Mouse (Mus musculus): ENCODE data around the gene Cped1. TPM values are rescaled to one million over a fixed set of nuclear protein-coding genes. Genes with fewer than 3 reads are reported as not detected.

The Cped1 gene
- polyA plus RNA-seq (2016; fragmentation: Nextera tagmentation; extraction: Ambion mirVana) = 5.4 and 8.4 TPM in 2 replicates

- Histone ChIP-seq H3K4me3 (peak within 1 kb of the TSS; percentile 66), H3K36me3 (no peaks in the 10 kb centered on the region), H3K4me1 (peaks cover 5% of the 10 kb centered on the region; the same call in 1 of the 2 replicates), H3K9me3 (no peaks in the 10 kb centered on the region), H3K27ac (peak within 1 kb of the TSS; percentile 77), H3K27me3 (ENCODE audit: insufficient read depth, poor library complexity, severe bottlenecking) (peaks cover 3% of the 10 kb centered on the region; the same call in 1 of the 2 replicates)
- no peak for DNase-seq (ENCODE audit: low spot score)
- WGBS = under 1% methylated on average over 38 of the region's 38 CpGs
These were observed at the start of gene Cped1 for GRCm38 (mm10) chr6:21985732-21986540. Gene Cped1, plus strand, starts transcription at chr6:21985916.

GRCm38 (mm10) chr6:21937981-21938635 lies 47.6 kb upstream of the Cped1 start:
- Histone ChIP-seq H3K4me1 (no peaks in the 10 kb centered on the region), H3K36me3 (no peaks in the 10 kb centered on the region), H3K9me3 (no peaks in the 10 kb centered on the region), H3K27ac (no peak overlapping the region), H3K27me3 (ENCODE audit: insufficient read depth, poor library complexity, severe bottlenecking) (no peaks in the 10 kb centered on the region), H3K4me3 (no peak overlapping the region)
- DNase-seq (ENCODE audit: low spot score) = no peak
- WGBS = 79% methylated on average over 4 of the region's 4 CpGs

- Histone ChIP-seq H3K36me3 (peaks cover 14% of the 10 kb centered on the region), H3K4me3 (peak within 1 kb of the TSS; percentile 85), H3K4me1 (peaks cover 7% of the 10 kb centered on the region), H3K27ac (peak within 1 kb of the TSS; percentile 96), H3K27me3 (ENCODE audit: insufficient read depth, poor library complexity, severe bottlenecking) (no peaks in the 10 kb centered on the region), H3K9me3 (no peaks in the 10 kb centered on the region)
- WGBS = under 1% methylated on average over 35 of the region's 35 CpGs
- DNase-seq (ENCODE audit: low spot score) = peak; percentile 99
These were observed 36.4 kb upstream of the Cped1 start, which contains the start of gene Ing3 for GRCm38 (mm10) chr6:21949226-21949731. Gene Ing3, plus strand, starts transcription at chr6:21949571.

GRCm38 (mm10) chr6:21949771-21950448 lies 35.8 kb upstream of the Cped1 start:
- 2% methylated on average over 66 of the region's 68 CpGs for WGBS

GRCm38 (mm10) chr6:21950676-21951075 lies 35.0 kb upstream of the Cped1 start:
- H3K9me3 ChIP-seq = no peaks in the 10 kb centered on the region
- H3K4me1 ChIP-seq = peaks cover 7% of the 10 kb centered on the region
- no peak for DNase-seq (ENCODE audit: low spot score)
- H3K27me3 ChIP-seq (ENCODE audit: insufficient read depth, poor library complexity, severe bottlenecking) = no peaks in the 10 kb centered on the region
- WGBS = 77% methylated on average over 2 of the region's 2 CpGs
- peak overlapping the region; percentile 85 for H3K4me3 ChIP-seq
- peaks cover 24% of the 10 kb centered on the region for H3K36me3 ChIP-seq
- H3K27ac ChIP-seq = no peak overlapping the region

More at GRCm38 (mm10) chr6:21949771-21950448, 35.8 kb upstream of the Cped1 start:
- Histone ChIP-seq H3K27ac (peak overlapping the region; percentile 96), H3K4me3 (peak overlapping the region; percentile 85), H3K36me3 (peaks cover 17% of the 10 kb centered on the region), H3K4me1 (peaks cover 7% of the 10 kb centered on the region), H3K27me3 (ENCODE audit: insufficient read depth, poor library complexity, severe bottlenecking) (no peaks in the 10 kb centered on the region), H3K9me3 (no peaks in the 10 kb centered on the region)
- peak; percentile 98 for DNase-seq (ENCODE audit: low spot score)

GRCm38 (mm10) chr6:21955468-21955867 lies 30.2 kb upstream of the Cped1 start:
- WGBS = 79% methylated on average over 4 of the region's 4 CpGs
- H3K9me3 ChIP-seq = no peaks in the 10 kb centered on the region
- peaks cover 59% of the 10 kb centered on the region for H3K36me3 ChIP-seq
- H3K4me3 ChIP-seq = no peak overlapping the region
- no peak overlapping the region for H3K27ac ChIP-seq
- H3K27me3 ChIP-seq (ENCODE audit: insufficient read depth, poor library complexity, severe bottlenecking) = no peaks in the 10 kb centered on the region
- peaks cover 5% of the 10 kb centered on the region for H3K4me1 ChIP-seq
- DNase-seq (ENCODE audit: low spot score) = no peak

- Histone ChIP-seq H3K36me3 (peaks cover 51% of the 10 kb centered on the region; the same call in 1 of the 2 replicates), H3K4me3 (no peak overlapping the region), H3K9me3 (no peaks in the 10 kb centered on the region), H3K27me3 (ENCODE audit: insufficient read depth, poor library complexity, severe bottlenecking) (no peaks in the 10 kb centered on the region), H3K27ac (no peak overlapping the region), H3K4me1 (0 out of 2 replicates have a peak, but pooled peaks cover 2% of the 10 kb centered on the region)
- 89% methylated on average over 4 of the region's 4 CpGs for whole genome bisulfite sequencing
- no peak for DNase-seq (ENCODE audit: low spot score)
These were observed 26.8 kb upstream of the Cped1 start for GRCm38 (mm10) chr6:21958922-21959321.

- peaks cover 50% of the 10 kb centered on the region; the same call in 1 of the 2 replicates for H3K36me3 ChIP-seq
- no peaks in the 10 kb centered on the region for H3K9me3 ChIP-seq
- DNase-seq (ENCODE audit: low spot score) = no peak
- H3K4me1 ChIP-seq = 0 out of 2 replicates have a peak, but pooled peaks cover 3% of the 10 kb centered on the region
- H3K4me3 ChIP-seq = no peak overlapping the region
- 92% methylated on average over 5 of the region's 5 CpGs for WGBS
- H3K27me3 ChIP-seq (ENCODE audit: insufficient read depth, poor library complexity, severe bottlenecking) = no peaks in the 10 kb centered on the region
- no peak overlapping the region for H3K27ac ChIP-seq
These were observed 25.8 kb upstream of the Cped1 start for GRCm38 (mm10) chr6:21959909-21960308.

GRCm38 (mm10) chr6:21977532-21977931 lies 8.2 kb upstream of the Cped1 start:
- 90% methylated on average over 2 of the region's 2 CpGs for WGBS

GRCm38 (mm10) chr6:21981114-21981513 lies 4.6 kb upstream of the Cped1 start:
- WGBS = 47% methylated on average over 1 of the region's 1 CpGs
- no peak for DNase-seq (ENCODE audit: low spot score)

More at GRCm38 (mm10) chr6:21977532-21977931, 8.2 kb upstream of the Cped1 start:
- Histone ChIP-seq H3K9me3 (no peaks in the 10 kb centered on the region), H3K4me3 (no peak overlapping the region), H3K4me1 (no peaks in the 10 kb centered on the region), H3K36me3 (peaks cover 23% of the 10 kb centered on the region), H3K27me3 (ENCODE audit: insufficient read depth, poor library complexity, severe bottlenecking) (no peaks in the 10 kb centered on the region), H3K27ac (no peak overlapping the region)
- no peak for DNase-seq (ENCODE audit: low spot score)

GRCm38 (mm10) chr6:21984990-21985731 lies 555 bp upstream of the Cped1 start:
- H3K36me3 ChIP-seq = no peaks in the 10 kb centered on the region
- 11% methylated on average over 16 of the region's 16 CpGs for WGBS
- H3K27ac ChIP-seq = peak overlapping the region; percentile 77
- H3K4me1 ChIP-seq = peaks cover 5% of the 10 kb centered on the region; the same call in 1 of the 2 replicates
- no peaks in the 10 kb centered on the region for H3K9me3 ChIP-seq
- peak overlapping the region; percentile 66 for H3K4me3 ChIP-seq
- H3K27me3 ChIP-seq (ENCODE audit: insufficient read depth, poor library complexity, severe bottlenecking) = peaks cover 3% of the 10 kb centered on the region; the same call in 1 of the 2 replicates
- no peak for DNase-seq (ENCODE audit: low spot score)

More at GRCm38 (mm10) chr6:21981114-21981513, 4.6 kb upstream of the Cped1 start:
- Histone ChIP-seq H3K4me3 (no peak overlapping the region), H3K27me3 (ENCODE audit: insufficient read depth, poor library complexity, severe bottlenecking) (no peaks in the 10 kb centered on the region), H3K4me1 (0 out of 2 replicates have a peak, but pooled peaks cover 5% of the 10 kb centered on the region), H3K36me3 (no peaks in the 10 kb centered on the region), H3K27ac (no peak overlapping the region), H3K9me3 (no peaks in the 10 kb centered on the region)

Data from heart, embryonic 10.5 days (tissue).